ENCODE assay signal across 24 mouse cellular contexts in genomic region chr15:92347426-92347825, GRCm38 (mm10). TPM values are rescaled to one million over a fixed set of nuclear protein-coding genes. Genes with fewer than 3 reads are reported as not detected.
"Had no signal": no experiment of that assay in that cellular context is flagged by ENCODE, and none has a peak within 500 bp of the region (broad histone marks: within the 10 kb centered on the region; RNA-seq: fewer than 3 reads in every experiment).

No protein-coding gene starts in this region.

- H3K9ac ChIP-seq: heart, embryonic 12.5 days; hindbrain, embryonic 12.5 days; hindbrain, embryonic 14.5 days; kidney, embryonic 15.5 days; limb, embryonic 13.5 days; limb, embryonic 15.5 days; liver, embryonic 15.5 days had no signal

- DNase-seq: gastrocnemius, postnatal 14 days; gastrocnemius, postnatal 36 days; heart, adult 11 months; heart, adult 2 months; heart, postnatal 10 days; heart, postnatal 4 days; kidney, adult 11 months; kidney, adult 8-10 months; kidney, postnatal 14 days; kidney, postnatal 36 days; left cerebral cortex, postnatal 4 days; liver, embryonic 13.5 days had no signal

- H3K4me2 ChIP-seq: heart, embryonic 12.5 days; hindbrain, embryonic 12.5 days; hindbrain, embryonic 14.5 days; kidney, embryonic 15.5 days; limb, embryonic 13.5 days; limb, embryonic 15.5 days; liver, embryonic 15.5 days had no signal

- H3K27ac ChIP-seq: heart, adult 2 months; heart, embryonic 10.5 days; hindbrain, embryonic 10.5 days; hindbrain, embryonic 12.5 days; hindbrain, embryonic 14.5 days; kidney, embryonic 15.5 days; kidney, postnatal 0 days; limb, embryonic 13.5 days; limb, embryonic 15.5 days; liver, embryonic 15.5 days had no signal

- H3K9me3 ChIP-seq: heart, embryonic 10.5 days; heart, embryonic 12.5 days; hindbrain, embryonic 10.5 days; hindbrain, embryonic 12.5 days; kidney, embryonic 15.5 days; limb, embryonic 13.5 days; limb, embryonic 15.5 days; liver, embryonic 13.5 days; liver, embryonic 15.5 days had no signal

- H3K4me1 ChIP-seq: heart, embryonic 10.5 days; kidney, embryonic 15.5 days; limb, embryonic 13.5 days; limb, embryonic 15.5 days had no signal

- H3K4me3 ChIP-seq: heart, adult 2 months; heart, embryonic 10.5 days; heart, embryonic 12.5 days; hindbrain, embryonic 10.5 days; hindbrain, embryonic 12.5 days; kidney, embryonic 15.5 days; limb, embryonic 13.5 days; limb, embryonic 15.5 days; liver, embryonic 13.5 days; liver, embryonic 15.5 days had no signal

- ATAC-seq: intestine, embryonic 16.5 days had no signal

- H3K36me3 ChIP-seq: heart, embryonic 10.5 days; heart, embryonic 12.5 days; hindbrain, embryonic 10.5 days; hindbrain, embryonic 12.5 days; kidney, embryonic 15.5 days; limb, embryonic 13.5 days; limb, embryonic 15.5 days; liver, embryonic 13.5 days; liver, embryonic 15.5 days had no signal

- H3K27me3 ChIP-seq: heart, embryonic 12.5 days; hindbrain, embryonic 12.5 days; kidney, embryonic 15.5 days; limb, embryonic 13.5 days; limb, embryonic 15.5 days; liver, embryonic 13.5 days; liver, embryonic 15.5 days had no signal

RNA-seq across cellular contexts. Expression of gene Pdzrn4, which starts 49.3 kb away (rescaled TPM):
- total RNA-seq: liver, adult 2 months had no signal
- polyA plus RNA-seq: liver, adult 2 months had no signal
